Mouse (Mus musculus) neural tube, embryonic 13.5 days (tissue): Measurements from ENCODE around the gene Klhl20. TPM values are rescaled to one million over a fixed set of nuclear protein-coding genes. Genes with fewer than 3 reads are reported as not detected.

Experiments
- ATAC-seq: fragments of 200-750 bp; cut with Nextera tagmentation; 2 replicates; pipeline ENCODE4 v1.8.0; 2017; ENCODE audit warnings: low read depth, mild to moderate bottlenecking, moderate TSS enrichment, moderate library complexity
- H3K27ac ChIP-seq: fragments of 300-500 bp; sonication (generic); replicated peaks from 2 replicates; pipeline ENCODE4 v1.5.1; 2015; ENCODE audit warnings: moderate library complexity, mild to moderate bottlenecking, inconsistent platforms
- H3K27me3 ChIP-seq: fragments of 300-500 bp; sonication (generic); 2 replicates; pipeline ENCODE4 v1.6.1; 2015; ENCODE audit warnings: mild to moderate bottlenecking, inconsistent platforms
- H3K36me3 ChIP-seq: fragments of 300-500 bp; sonication (generic); 2 replicates; pipeline ENCODE4 v1.6.1; 2015; ENCODE audit warnings: mild to moderate bottlenecking, inconsistent platforms
- H3K4me1 ChIP-seq: fragments of 300-500 bp; sonication (generic); replicated peaks from 2 replicates; pipeline ENCODE4 v1.6.1; 2015; ENCODE audit warnings: inconsistent platforms
- H3K4me2 ChIP-seq: fragments of 300-500 bp; sonication (generic); 2 replicates; pipeline ENCODE4 v1.6.1; 2015; ENCODE audit warnings: inconsistent platforms, mild to moderate bottlenecking, moderate library complexity
- H3K4me3 ChIP-seq: fragments of 300-500 bp; sonication (generic); 2 replicates; pipeline ENCODE4 v1.5.1; 2015; ENCODE audit warnings: mild to moderate bottlenecking, inconsistent platforms
- H3K9ac ChIP-seq: fragments of 300-500 bp; sonication (generic); 2 replicates; pipeline ENCODE4 v1.6.1; 2015; ENCODE audit warnings: moderate library complexity, mild to moderate bottlenecking, inconsistent platforms
- H3K9me3 ChIP-seq: fragments of 300-500 bp; sonication (generic); 2 replicates; pipeline ENCODE4 v1.6.1; 2016; ENCODE audit warnings: inconsistent platforms
- WGBS: fragments of 180-500 bp; shearing (Covaris S2); methylation state at CpG from one replicate; pipeline ENCODE4 v1.1.7; 2015; 5-methylcytosine and 5-hydroxymethylcytosine counted together
- polyA plus RNA-seq: library from polyadenylated mRNA; unstranded; fragments of >200 nt; fragmentation: Nextera tagmentation; extraction: Ambion mirVana; gene quantifications from 2 replicates; pipeline ENCODE4 v1.2.1, GENCODE M21; 2015

The Klhl20 gene
- polyA plus RNA-seq, 1 experiment from 2014 or later, result 19.8 TPM

DNA sequence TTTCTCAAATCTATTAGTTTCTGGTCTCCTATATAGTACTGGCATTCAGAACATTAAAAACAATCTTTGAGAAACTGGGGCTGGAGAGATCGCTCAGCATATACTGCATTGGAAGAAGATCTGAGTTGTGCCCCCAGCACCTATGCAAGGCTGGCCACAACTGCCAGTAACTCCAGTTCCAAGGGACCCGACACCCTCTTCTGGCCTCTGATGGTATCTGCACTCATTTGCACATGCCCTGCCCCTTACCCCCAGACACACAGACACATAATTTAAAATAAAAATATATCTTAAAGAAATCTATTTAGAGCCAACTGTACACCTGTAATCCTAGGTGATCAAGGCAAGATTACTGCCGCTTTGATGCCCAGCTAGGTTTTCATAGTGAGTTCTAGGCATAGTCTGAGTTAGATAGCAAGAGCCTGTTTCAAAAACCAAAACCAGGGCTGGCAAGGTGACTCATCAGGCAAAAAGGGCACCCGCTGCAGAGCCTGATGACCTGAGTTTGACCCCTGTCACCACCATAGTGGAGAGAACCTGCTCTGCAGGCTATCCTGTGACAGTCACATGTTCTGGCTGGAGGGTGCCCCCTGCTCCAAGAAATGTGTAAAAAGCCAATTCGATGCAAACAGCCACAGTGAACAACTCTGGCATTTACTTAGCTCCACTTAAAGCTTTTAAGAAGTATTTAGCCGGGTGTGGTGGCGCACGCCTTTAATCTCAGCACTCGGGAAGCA is 8.9 kb upstream of the Klhl20 start:
- H3K9ac ChIP-seq, result no peak overlapping the region
- H3K36me3 ChIP-seq, result no peaks in the 10 kb centered on the region
- H3K27me3 ChIP-seq, result no peaks in the 10 kb centered on the region
- H3K27ac ChIP-seq, result no peak overlapping the region
- H3K9me3 ChIP-seq, result no peaks in the 10 kb centered on the region
- peaks cover 7% of the 10 kb centered on the region; the same call in 1 of the 2 replicates for H3K4me1 ChIP-seq
- no peak overlapping the region for H3K4me2 ChIP-seq
- ATAC-seq, result no peak
- WGBS, result 84% methylated on average over 9 of the region's 9 CpGs
- H3K4me3 ChIP-seq, result no peak overlapping the region

DNA sequence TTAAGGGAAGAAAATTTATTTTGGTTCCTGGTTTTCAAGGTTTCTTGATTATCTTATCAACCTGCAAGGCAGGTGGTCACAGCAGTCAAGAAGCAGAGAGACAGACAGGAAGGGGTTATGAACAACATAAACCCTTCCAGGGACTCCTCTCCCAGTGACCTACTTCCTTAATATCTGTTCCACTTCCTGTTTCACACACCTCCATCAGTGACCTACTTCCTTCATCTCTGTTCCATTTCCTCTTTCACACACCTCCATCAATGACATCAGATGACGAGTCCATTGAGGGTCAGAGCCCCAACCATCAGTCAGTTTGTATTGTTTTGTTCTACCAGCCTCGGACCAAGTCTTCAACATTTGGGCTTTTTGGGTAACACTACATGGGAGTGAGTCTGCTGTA is 8.2 kb upstream of the Klhl20 start:
- no peak overlapping the region for H3K9ac ChIP-seq
- no peak overlapping the region for H3K4me2 ChIP-seq
- H3K27ac ChIP-seq, result no peak overlapping the region
- ATAC-seq, result no peak
- no peaks in the 10 kb centered on the region for H3K9me3 ChIP-seq
- H3K27me3 ChIP-seq, result peaks cover 3% of the 10 kb centered on the region; the same call in 1 of the 2 replicates
- WGBS, result 90% methylated on average over 2 of the region's 2 CpGs
- peaks cover 7% of the 10 kb centered on the region; the same call in 1 of the 2 replicates for H3K4me1 ChIP-seq
- H3K36me3 ChIP-seq, result no peaks in the 10 kb centered on the region
- no peak overlapping the region for H3K4me3 ChIP-seq

DNA sequence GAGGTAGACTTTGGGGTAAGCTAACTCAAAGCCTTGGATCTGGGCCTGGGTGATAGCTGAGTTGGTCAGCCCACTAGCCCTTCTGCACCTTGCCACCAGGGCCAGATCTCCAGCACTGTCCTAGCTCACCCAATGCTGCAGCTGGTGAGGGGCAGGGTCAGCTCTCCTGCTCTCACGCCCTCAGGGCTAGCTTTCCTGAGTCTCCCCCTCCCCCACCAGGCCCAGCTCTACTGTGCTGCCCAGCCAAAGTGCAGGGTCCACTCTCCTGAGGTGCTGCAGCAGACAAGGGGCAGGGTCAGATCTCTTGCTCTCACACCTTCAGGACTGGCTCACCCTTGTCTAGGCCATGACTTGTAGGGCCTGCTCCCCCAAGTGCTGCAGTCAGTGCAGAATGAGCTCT is 4.8 kb downstream of the Klhl20 start:
- H3K4me2 ChIP-seq, result no peak overlapping the region
- H3K9me3 ChIP-seq, result no peaks in the 10 kb centered on the region
- H3K27ac ChIP-seq, result no peak overlapping the region
- ATAC-seq, result no peak
- no peaks in the 10 kb centered on the region for H3K27me3 ChIP-seq
- H3K4me1 ChIP-seq, result peaks cover 16% of the 10 kb centered on the region
- H3K36me3 ChIP-seq, result peaks cover 5% of the 10 kb centered on the region
- H3K9ac ChIP-seq, result no peak overlapping the region
- no peak overlapping the region for H3K4me3 ChIP-seq
- WGBS, result 82% methylated on average over 1 of the region's 1 CpGs

DNA sequence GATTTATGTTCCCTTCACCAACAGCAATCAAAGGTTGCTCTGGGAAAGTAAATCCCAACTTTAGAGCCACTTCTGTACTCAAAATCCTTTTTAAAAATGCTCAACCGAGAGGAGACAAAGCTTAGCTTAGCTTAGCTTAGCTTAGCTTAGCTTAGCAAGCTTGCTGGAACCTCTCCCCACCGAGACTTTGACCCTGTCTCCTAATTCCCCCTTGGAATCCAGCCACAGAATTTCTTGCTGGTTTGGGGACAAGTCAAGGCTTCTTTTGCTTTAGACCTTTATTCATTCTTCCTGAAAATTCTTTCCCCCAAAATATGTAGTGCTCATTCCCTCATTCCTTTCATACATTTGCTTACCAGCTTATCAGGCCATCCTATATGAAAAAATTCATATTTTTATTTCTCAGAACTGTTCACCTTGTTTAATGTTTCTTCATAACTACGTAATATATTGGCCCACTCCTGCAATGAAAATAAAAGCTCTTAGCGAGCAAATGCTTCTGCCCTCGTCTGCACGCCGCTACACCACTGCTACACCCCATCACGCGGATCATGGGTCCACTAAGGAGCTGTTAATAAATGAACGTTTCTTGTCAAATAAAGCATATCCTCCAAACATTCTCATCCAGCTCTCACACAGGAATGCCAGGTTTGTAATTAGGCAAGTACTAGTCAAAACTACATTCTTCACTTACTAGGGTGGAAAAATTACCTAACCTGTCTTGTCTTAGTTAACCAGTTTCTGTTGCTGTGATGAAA is 8.5 kb downstream of the Klhl20 start:
- no peak overlapping the region for H3K27ac ChIP-seq
- ATAC-seq, result no peak
- no peaks in the 10 kb centered on the region for H3K27me3 ChIP-seq
- H3K4me2 ChIP-seq, result no peak overlapping the region
- H3K4me3 ChIP-seq, result no peak overlapping the region
- H3K4me1 ChIP-seq, result no peaks in the 10 kb centered on the region
- H3K36me3 ChIP-seq, result peaks cover 8% of the 10 kb centered on the region
- no peaks in the 10 kb centered on the region for H3K9me3 ChIP-seq
- H3K9ac ChIP-seq, result no peak overlapping the region
- 93% methylated on average over 10 of the region's 10 CpGs for WGBS

DNA sequence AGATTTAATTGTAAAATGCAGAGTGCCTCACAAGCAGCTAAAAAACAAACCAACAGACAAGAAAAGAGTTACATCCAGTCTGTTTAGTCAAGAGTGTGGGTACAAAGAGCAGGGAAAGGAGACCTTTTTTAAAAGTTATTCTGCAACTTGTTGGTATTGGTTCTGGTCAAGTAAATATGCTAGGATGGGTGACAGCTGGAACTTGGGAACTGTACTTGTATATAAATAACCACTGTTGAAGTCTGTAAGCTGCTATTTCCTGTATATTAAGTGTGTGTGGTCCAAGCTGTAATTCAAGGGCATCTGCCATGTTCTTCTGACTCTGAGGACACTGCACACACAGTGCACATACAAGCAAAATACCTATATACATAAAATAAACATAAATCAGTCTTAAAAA is 16.7 kb downstream of the Klhl20 start:
- no peak overlapping the region for H3K4me3 ChIP-seq
- H3K36me3 ChIP-seq, result peaks cover 2% of the 10 kb centered on the region; the same call in 1 of the 2 replicates
- H3K27me3 ChIP-seq, result no peaks in the 10 kb centered on the region
- no peaks in the 10 kb centered on the region for H3K4me1 ChIP-seq
- H3K9ac ChIP-seq, result no peak overlapping the region
- H3K4me2 ChIP-seq, result no peak overlapping the region
- ATAC-seq, result no peak
- no peaks in the 10 kb centered on the region for H3K9me3 ChIP-seq
- H3K27ac ChIP-seq, result no peak overlapping the region

DNA sequence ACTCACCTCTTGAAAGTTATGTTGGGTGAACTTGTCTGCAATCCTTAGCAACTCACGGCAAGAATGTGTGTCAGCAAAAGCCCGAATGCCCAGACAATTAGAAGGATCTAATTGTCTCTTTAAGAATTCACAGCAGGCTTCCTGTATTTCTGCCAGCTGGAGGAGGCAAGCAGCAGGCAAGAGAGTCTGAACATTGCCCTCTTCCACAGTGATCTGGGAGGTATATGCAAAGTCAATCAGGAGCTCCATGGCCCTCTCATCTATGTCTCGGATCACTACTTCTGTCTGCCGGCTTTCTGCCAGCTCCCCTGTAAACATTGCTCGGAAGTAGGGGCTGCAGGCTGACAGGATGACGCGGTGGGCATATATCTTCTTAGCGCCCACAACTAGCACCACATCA is 22.1 kb downstream of the Klhl20 start:
- Histone ChIP-seq H3K27ac (no peak overlapping the region), H3K9me3 (no peaks in the 10 kb centered on the region), H3K4me3 (no peak overlapping the region), H3K9ac (no peak overlapping the region), H3K4me1 (no peaks in the 10 kb centered on the region), H3K4me2 (no peak overlapping the region), H3K27me3 (no peaks in the 10 kb centered on the region), H3K36me3 (peaks cover 30% of the 10 kb centered on the region)
- 88% methylated on average over 8 of the region's 8 CpGs for WGBS
- ATAC-seq, result no peak

DNA sequence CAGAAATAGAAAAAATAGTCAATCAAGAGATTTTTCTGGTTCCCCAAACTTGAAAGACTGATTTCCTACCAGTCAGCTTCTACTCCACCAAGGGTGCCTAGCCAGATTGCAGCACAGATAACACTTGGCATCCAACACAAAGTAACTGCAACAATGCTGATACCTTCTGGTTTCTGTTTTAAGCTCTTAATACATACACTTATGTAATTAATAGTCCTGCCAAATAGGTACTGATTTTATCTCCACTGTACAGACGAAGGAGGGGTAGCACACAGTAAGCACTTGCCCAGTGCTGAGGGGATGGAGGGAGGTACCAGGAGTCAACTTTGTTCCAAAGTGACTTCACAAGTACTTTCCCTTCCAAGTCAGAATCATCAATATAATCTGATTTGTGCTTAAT is 27.5 kb downstream of the Klhl20 start:
- no peaks in the 10 kb centered on the region for H3K27me3 ChIP-seq
- no peak overlapping the region for H3K4me3 ChIP-seq
- no peak overlapping the region for H3K9ac ChIP-seq
- 71% methylated on average over 1 of the region's 1 CpGs for WGBS
- no peak for ATAC-seq
- H3K27ac ChIP-seq, result no peak overlapping the region
- H3K4me1 ChIP-seq, result no peaks in the 10 kb centered on the region
- no peak overlapping the region for H3K4me2 ChIP-seq
- peaks cover 52% of the 10 kb centered on the region for H3K36me3 ChIP-seq
- H3K9me3 ChIP-seq, result no peaks in the 10 kb centered on the region

DNA sequence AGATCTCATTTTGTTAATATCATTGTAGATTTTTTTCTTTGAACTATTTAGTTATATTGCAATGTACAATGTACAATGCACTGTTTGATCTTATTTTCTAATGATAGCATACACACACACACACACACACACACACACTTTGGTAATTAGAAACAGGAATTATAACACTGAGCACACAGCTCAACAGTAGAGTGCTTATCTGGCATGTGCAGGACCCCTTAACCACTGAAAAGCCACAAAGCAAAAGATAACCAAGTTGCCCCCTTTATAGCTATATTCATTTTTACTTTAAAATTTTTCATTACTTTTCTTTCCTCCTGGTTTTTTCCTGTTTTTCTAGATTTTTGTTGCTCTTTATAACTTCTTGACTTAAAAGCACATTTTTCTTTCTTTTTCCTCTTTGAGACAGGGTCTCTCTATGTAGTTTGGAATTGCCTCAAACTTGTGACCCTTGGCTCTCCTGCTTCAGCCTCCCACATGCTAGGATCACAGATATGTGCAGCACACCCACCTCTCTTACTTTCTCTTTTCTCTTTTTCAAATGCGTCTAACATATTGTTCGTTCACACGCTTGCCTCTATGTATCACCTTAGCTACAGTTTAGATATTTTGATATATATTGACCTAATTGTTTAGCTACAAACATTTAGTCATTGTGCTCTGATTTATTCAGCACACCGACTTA is 31.4 kb downstream of the Klhl20 start:
- Histone ChIP-seq H3K27ac (no peak overlapping the region), H3K4me1 (no peaks in the 10 kb centered on the region), H3K9me3 (no peaks in the 10 kb centered on the region), H3K27me3 (no peaks in the 10 kb centered on the region), H3K36me3 (peaks cover 54% of the 10 kb centered on the region), H3K4me3 (no peak overlapping the region), H3K9ac (no peak overlapping the region), H3K4me2 (no peak overlapping the region)
- no peak for ATAC-seq
- 96% methylated on average over 4 of the region's 4 CpGs for WGBS

DNA sequence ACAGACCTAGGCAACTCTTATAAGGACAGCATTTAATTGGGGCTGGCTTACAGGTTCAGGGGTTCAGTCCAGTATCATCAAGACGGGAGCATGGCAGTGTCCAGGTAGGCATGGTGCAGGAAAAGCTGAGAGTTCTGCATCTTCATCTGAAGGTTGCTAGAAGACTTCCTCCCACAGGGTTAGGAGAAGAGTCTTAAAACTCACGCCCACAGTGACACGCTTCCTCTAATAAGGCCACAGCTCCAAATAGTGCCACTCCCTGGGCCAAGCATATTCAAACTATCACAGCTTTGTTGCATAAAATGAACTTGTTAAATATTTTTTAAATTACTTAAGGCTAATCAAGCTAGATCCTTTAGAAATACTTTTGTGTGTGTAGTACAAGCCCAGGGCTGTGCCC is 54.1 kb downstream of the Klhl20 start:
- Histone ChIP-seq H3K27ac (no peak overlapping the region), H3K4me2 (no peak overlapping the region), H3K9ac (no peak overlapping the region), H3K27me3 (no peaks in the 10 kb centered on the region), H3K4me1 (peaks cover 19% of the 10 kb centered on the region), H3K36me3 (no peaks in the 10 kb centered on the region), H3K9me3 (no peaks in the 10 kb centered on the region), H3K4me3 (no peak overlapping the region)
- WGBS, result 94% methylated on average over 3 of the region's 3 CpGs
- ATAC-seq, result no peak

DNA sequence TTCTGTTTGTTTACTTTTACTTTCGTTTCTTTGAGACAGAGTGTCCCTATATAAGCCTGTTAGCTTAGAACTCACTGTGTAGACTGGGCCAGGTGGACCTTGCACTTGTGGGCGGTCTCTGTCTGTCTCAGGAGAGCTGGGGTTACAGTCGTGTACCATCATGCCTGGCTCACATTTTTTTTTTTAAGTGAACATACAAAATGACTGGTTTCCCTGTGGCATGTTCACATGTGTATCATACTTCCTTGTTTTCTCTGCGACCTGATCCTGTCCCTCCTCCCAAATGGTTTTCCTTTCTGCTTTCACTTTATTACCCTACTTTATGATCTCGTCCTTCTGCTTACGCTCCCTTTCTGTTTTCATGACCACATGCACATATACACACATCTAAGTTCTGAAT is 55.1 kb downstream of the Klhl20 start:
- Histone ChIP-seq H3K27ac (no peak overlapping the region), H3K9me3 (no peaks in the 10 kb centered on the region), H3K27me3 (no peaks in the 10 kb centered on the region), H3K9ac (no peak overlapping the region), H3K4me2 (no peak overlapping the region), H3K36me3 (no peaks in the 10 kb centered on the region), H3K4me3 (no peak overlapping the region), H3K4me1 (peaks cover 29% of the 10 kb centered on the region)
- ATAC-seq, result no peak
- WGBS, result 89% methylated on average over 6 of the region's 6 CpGs

DNA sequence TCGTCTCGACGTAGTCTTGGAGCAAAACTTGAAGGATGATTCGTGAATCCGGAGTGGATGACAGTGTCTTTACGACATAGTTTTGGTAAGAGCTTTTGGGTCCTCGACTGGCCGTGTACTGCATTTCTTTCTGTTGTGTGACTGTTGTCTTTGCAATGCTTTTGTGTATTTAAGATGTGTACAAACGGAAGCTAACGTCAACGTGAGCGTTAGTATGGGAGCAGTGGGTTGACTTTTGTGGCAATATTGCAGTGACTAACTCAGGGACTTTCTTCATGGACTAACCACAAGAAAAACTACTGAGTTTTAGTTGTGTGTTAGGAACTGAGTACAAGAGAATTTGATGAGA is 60.1 kb downstream of the Klhl20 start:
- under 1% methylated on average over 12 of the region's 12 CpGs for WGBS
- Histone ChIP-seq H3K9ac (peak overlapping the region; percentile 70), H3K4me1 (peaks cover 40% of the 10 kb centered on the region), H3K4me3 (peak overlapping the region; percentile 57), H3K9me3 (no peaks in the 10 kb centered on the region), H3K27me3 (no peaks in the 10 kb centered on the region), H3K27ac (no peak overlapping the region; the same call in 1 of the 2 replicates), H3K36me3 (no peaks in the 10 kb centered on the region), H3K4me2 (peak overlapping the region; percentile 73)
- ATAC-seq, result peak; percentile 8; the same call in 1 of the 2 replicates
